Mouse (Mus musculus) B cell, adult 62 days (primary cell): ENCODE results near the gene Sike1. TPM values are rescaled to one million over a fixed set of nuclear protein-coding genes. Genes with fewer than 3 reads are reported as not detected.

ENCODE experiments used
- total RNA-seq: library from RNA; stranded (reverse); gene quantifications from 4 replicates; pipeline ENCODE4 v1.2.4, GENCODE M21; 2023

The Sike1 gene
- 97.6 to 135 TPM (median 119 TPM) in 4 replicates for total RNA-seq

GRCm38 (mm10) chr3:102995605-102996321, at the start of gene Sike1:
TSS of gene Sike1 (plus strand) at chr3:102995708.

GRCm38 (mm10) chr3:102964033-102964432, 31.5 kb upstream of the Sike1 start, which contains the start of gene Nr1h5:
TSS of gene Nr1h5 (minus strand) at chr3:102964133.

GRCm38 (mm10) chr3:103020249-103020942, 24.9 kb downstream of the Sike1 start, which contains the start of gene Csde1:
TSS of gene Csde1 (plus strand) at chr3:103020426.

Other genes starting within 250 kb of the Sike1 start
- gene Tshb, start 213.0 kb upstream of the Sike1 start, total RNA-seq = not detected in 4 replicates
- not detected in 4 replicates for gene Sycp1, start 59.6 kb upstream of the Sike1 start, total RNA-seq
- gene Nr1h5, start 31.6 kb upstream of the Sike1 start, total RNA-seq = not detected in 4 replicates
- 529 to 552 TPM (median 547 TPM) in 4 replicates for gene Csde1, start 24.7 kb downstream of the Sike1 start, total RNA-seq
- 90.7 to 119 TPM (median 96.2 TPM) in 4 replicates for gene Nras, start 62.6 kb downstream of the Sike1 start, total RNA-seq
- gene Ampd1, start 78.3 kb downstream of the Sike1 start, total RNA-seq = 0.34 to 1.1 TPM (median 0.36 TPM) in 3 of 4 replicates, not detected in the other
- gene Dennd2c, start 106.9 kb downstream of the Sike1 start, total RNA-seq = 0.18 to 0.60 TPM (median 0.26 TPM) in 4 replicates
- gene Bcas2, start 175.9 kb downstream of the Sike1 start, total RNA-seq = 87.0 to 110 TPM (median 103 TPM) in 4 replicates